Mouse (Mus musculus): ENCODE measurements around the gene Col4a2. TPM values are rescaled to one million over a fixed set of nuclear protein-coding genes. Genes with fewer than 3 reads are reported as not detected.
A peak's percentile ranks its signal among the peaks of the same experiment; 100 is the strongest.

Gene Col4a2
- polyA plus RNA-seq, 1 experiment from 2014 or later: 47.2 TPM

- H3K27me3 ChIP-seq (ENCODE audit: control insufficient read depth, insufficient read depth, low read length): no peaks in the 10 kb centered on the region
- WGBS: 11% methylated on average over 5 of the region's 5 CpGs
- 0 out of 2 replicates have a peak overlapping the region, but pooled peaks have one; percentile 36 for H3K27ac ChIP-seq (replicated peaks)
- DNase-seq (ENCODE audit: low spot score) (peak; percentile 39), ATAC-seq (ENCODE audit: low FRiP score, low TSS enrichment) (peak; percentile 74)
- H3K9ac ChIP-seq (ENCODE audit: low read length): no peak overlapping the region
- H3K36me3 ChIP-seq (ENCODE audit: control insufficient read depth, insufficient read depth, low read length): no peaks in the 10 kb centered on the region
- no peak overlapping the region for H3K4me3 ChIP-seq (ENCODE audit: low read depth, low read length)
- H3K4me1 ChIP-seq (replicated peaks; ENCODE audit: control insufficient read depth, insufficient read depth): no peaks in the 10 kb centered on the region
- no peak overlapping the region for H3K4me2 ChIP-seq (replicated peaks; ENCODE audit: low read depth)
- no peaks in the 10 kb centered on the region for H3K9me3 ChIP-seq (ENCODE audit: control insufficient read depth, low read length)
- no peak for TF ChIP-seq CTCF (IDR thresholded peaks at IDR 0.05; ENCODE audit: low read depth)
- TF ChIP-seq EP300 (optimal IDR thresholded peaks at IDR 0.05): no peak
These were observed 146.4 kb downstream of the Col4a2 start for GRCm38 (mm10) chr8:11459016-11459415.

GRCm38 (mm10) chr8:11460934-11461333 lies 148.3 kb downstream of the Col4a2 start:
- WGBS: 36% methylated on average over 2 of the region's 2 CpGs
- ATAC-seq (ENCODE audit: low FRiP score, low TSS enrichment) (no peak), DNase-seq (ENCODE audit: low spot score) (no peak)
- H3K4me1 ChIP-seq (replicated peaks; ENCODE audit: control insufficient read depth, insufficient read depth): no peaks in the 10 kb centered on the region; the same call in 1 of the 2 replicates
- no peak overlapping the region for H3K4me3 ChIP-seq (ENCODE audit: low read depth, low read length)
- H3K9ac ChIP-seq (ENCODE audit: low read length): no peak overlapping the region
- no peak overlapping the region for H3K4me2 ChIP-seq (replicated peaks; ENCODE audit: low read depth)
- no peaks in the 10 kb centered on the region for H3K36me3 ChIP-seq (ENCODE audit: control insufficient read depth, insufficient read depth, low read length)
- no peak for TF ChIP-seq CTCF (IDR thresholded peaks at IDR 0.05; ENCODE audit: low read depth)
- no peak for TF ChIP-seq EP300 (optimal IDR thresholded peaks at IDR 0.05)
- no peak overlapping the region for H3K27ac ChIP-seq (replicated peaks)
- no peaks in the 10 kb centered on the region for H3K9me3 ChIP-seq (ENCODE audit: control insufficient read depth, low read length)
- no peaks in the 10 kb centered on the region for H3K27me3 ChIP-seq (ENCODE audit: control insufficient read depth, insufficient read depth, low read length)

GRCm38 (mm10) chr8:11461847-11462246 lies 149.2 kb downstream of the Col4a2 start:
- Histone ChIP-seq H3K4me1 (replicated peaks; ENCODE audit: control insufficient read depth, insufficient read depth) (no peaks in the 10 kb centered on the region; the same call in 1 of the 2 replicates), H3K9me3 (ENCODE audit: control insufficient read depth, low read length) (no peaks in the 10 kb centered on the region), H3K9ac (ENCODE audit: low read length) (no peak overlapping the region), H3K27me3 (ENCODE audit: control insufficient read depth, insufficient read depth, low read length) (no peaks in the 10 kb centered on the region), H3K4me3 (ENCODE audit: low read depth, low read length) (no peak overlapping the region), H3K36me3 (ENCODE audit: control insufficient read depth, insufficient read depth, low read length) (no peaks in the 10 kb centered on the region), H3K27ac (replicated peaks) (no peak overlapping the region), H3K4me2 (replicated peaks; ENCODE audit: low read depth) (no peak overlapping the region)
- TF ChIP-seq CTCF (IDR thresholded peaks at IDR 0.05; ENCODE audit: low read depth) (no peak), EP300 (optimal IDR thresholded peaks at IDR 0.05) (no peak)
- ATAC-seq (ENCODE audit: low FRiP score, low TSS enrichment) (no peak), DNase-seq (ENCODE audit: low spot score) (no peak)
- 42% methylated on average over 2 of the region's 2 CpGs for WGBS

- DNase-seq (ENCODE audit: low spot score): no peak
- H3K9ac ChIP-seq (ENCODE audit: low read length): no peak overlapping the region
- H3K4me3 ChIP-seq (ENCODE audit: low read depth, low read length): no peak overlapping the region
- no peak for ATAC-seq (ENCODE audit: low FRiP score, low TSS enrichment)
- H3K36me3 ChIP-seq (ENCODE audit: control insufficient read depth, insufficient read depth, low read length): no peaks in the 10 kb centered on the region
- H3K27me3 ChIP-seq (ENCODE audit: control insufficient read depth, insufficient read depth, low read length): no peaks in the 10 kb centered on the region
- TF ChIP-seq EP300 (optimal IDR thresholded peaks at IDR 0.05) (no peak), CTCF (IDR thresholded peaks at IDR 0.05; ENCODE audit: low read depth) (no peak)
- no peak overlapping the region for H3K4me2 ChIP-seq (replicated peaks; ENCODE audit: low read depth)
- no peaks in the 10 kb centered on the region; the same call in 1 of the 2 replicates for H3K4me1 ChIP-seq (replicated peaks; ENCODE audit: control insufficient read depth, insufficient read depth)
- no peaks in the 10 kb centered on the region for H3K9me3 ChIP-seq (ENCODE audit: control insufficient read depth, low read length)
- WGBS: 95% methylated on average over 4 of the region's 4 CpGs
- no peak overlapping the region for H3K27ac ChIP-seq (replicated peaks)
These were observed 150.0 kb downstream of the Col4a2 start for GRCm38 (mm10) chr8:11462641-11463040.

GRCm38 (mm10) chr8:11463541-11463888 lies 150.9 kb downstream of the Col4a2 start:
- ATAC-seq (ENCODE audit: low FRiP score, low TSS enrichment): no peak
- H3K27ac ChIP-seq (replicated peaks): no peak overlapping the region

GRCm38 (mm10) chr8:11463889-11464706 lies 151.5 kb downstream of the Col4a2 start:
- H3K4me2 ChIP-seq (replicated peaks; ENCODE audit: low read depth): no peak overlapping the region
- H3K4me1 ChIP-seq (replicated peaks; ENCODE audit: control insufficient read depth, insufficient read depth): no peaks in the 10 kb centered on the region; the same call in 1 of the 2 replicates
- 0 out of 2 replicates have a peak overlapping the region, but pooled peaks have one; percentile 35 for H3K27ac ChIP-seq (replicated peaks)
- H3K4me3 ChIP-seq (ENCODE audit: low read depth, low read length): no peak overlapping the region
- no peaks in the 10 kb centered on the region for H3K9me3 ChIP-seq (ENCODE audit: control insufficient read depth, low read length)
- no peaks in the 10 kb centered on the region for H3K27me3 ChIP-seq (ENCODE audit: control insufficient read depth, insufficient read depth, low read length)
- 66% methylated on average over 12 of the region's 12 CpGs for WGBS
- ATAC-seq (ENCODE audit: low FRiP score, low TSS enrichment) (peak; percentile 74), DNase-seq (ENCODE audit: low spot score) (no peak)
- no peaks in the 10 kb centered on the region for H3K36me3 ChIP-seq (ENCODE audit: control insufficient read depth, insufficient read depth, low read length)
- no peak for TF ChIP-seq EP300 (optimal IDR thresholded peaks at IDR 0.05)
- no peak for TF ChIP-seq CTCF (IDR thresholded peaks at IDR 0.05; ENCODE audit: low read depth)
- no peak overlapping the region for H3K9ac ChIP-seq (ENCODE audit: low read length)

More at GRCm38 (mm10) chr8:11463541-11463888, 150.9 kb downstream of the Col4a2 start:
- H3K4me3 ChIP-seq (ENCODE audit: low read depth, low read length): no peak overlapping the region
- H3K4me2 ChIP-seq (replicated peaks; ENCODE audit: low read depth): no peak overlapping the region
- no peaks in the 10 kb centered on the region for H3K9me3 ChIP-seq (ENCODE audit: control insufficient read depth, low read length)
- H3K4me1 ChIP-seq (replicated peaks; ENCODE audit: control insufficient read depth, insufficient read depth): no peaks in the 10 kb centered on the region; the same call in 1 of the 2 replicates
- DNase-seq (ENCODE audit: low spot score): no peak
- H3K36me3 ChIP-seq (ENCODE audit: control insufficient read depth, insufficient read depth, low read length): no peaks in the 10 kb centered on the region
- TF ChIP-seq CTCF (IDR thresholded peaks at IDR 0.05; ENCODE audit: low read depth): no peak
- TF ChIP-seq EP300 (optimal IDR thresholded peaks at IDR 0.05): no peak
- WGBS: 91% methylated on average over 2 of the region's 2 CpGs
- H3K27me3 ChIP-seq (ENCODE audit: control insufficient read depth, insufficient read depth, low read length): no peaks in the 10 kb centered on the region
- no peak overlapping the region for H3K9ac ChIP-seq (ENCODE audit: low read length)
